Comparison of ENCODE assay signal across 10 mouse cellular contexts in the genomic region with DNA sequence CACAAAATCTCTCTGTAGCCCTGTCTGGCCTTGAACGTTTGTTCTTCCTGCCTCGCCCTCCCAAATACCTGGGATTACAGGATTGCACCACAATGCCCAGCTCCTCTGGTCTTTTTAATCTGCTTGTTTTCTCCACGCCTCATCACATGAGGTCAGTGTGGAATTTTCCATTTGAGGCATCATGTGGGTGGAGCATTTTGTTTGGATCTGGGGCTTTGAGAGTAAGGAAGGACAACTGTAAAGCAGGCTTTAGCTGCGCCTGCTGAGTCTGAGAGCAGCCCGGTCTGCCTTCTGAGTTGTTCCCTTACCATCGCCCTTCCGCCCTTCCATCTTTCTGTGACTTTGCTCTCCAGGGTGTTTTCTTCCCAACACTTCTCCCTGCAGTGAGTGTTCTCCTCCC. TPM values are rescaled to one million over a fixed set of nuclear protein-coding genes. Genes with fewer than 3 reads are reported as not detected.
DNase-seq lines count a peak whose midpoint lies in the region.
"Had no signal": no experiment of that assay in that cellular context is flagged by ENCODE, and none has a peak within 500 bp of the region (broad histone marks: within the 10 kb centered on the region; RNA-seq: fewer than 3 reads in every experiment).

No protein-coding gene starts in this region.

- peak; percentile 45 for DNase-seq in gastrocnemius, postnatal 25 days
- DNase-seq in gastrocnemius, postnatal 10 days = no peak
- DNase-seq in ES-CJ7 (ENCODE audit: low read depth, low spot score) = peak; percentile 53
- DNase-seq in adrenal gland, postnatal 36 days = peak; percentile 68 to 72
- DNase-seq in kidney, adult 8-10 months = peak; percentile 14 to 30
- DNase-seq in spleen, adult 12 weeks (ENCODE audit: low spot score) = no peak
- no peak for DNase-seq in right cerebral cortex, postnatal 14 days
- no peak for DNase-seq in embryo, embryonic 10 days (ENCODE audit: low spot score)
- DNase-seq: cerebellum, postnatal 14 days; right cerebral cortex, adult 18-20 months had no signal

RNA-seq across cellular contexts. Expression of a gene that starts 13.6 kb away (rescaled TPM):
- 10 to 100 TPM in 1 of 2 experiments, 1 to 10 TPM in 1; 9.2 to 12.2 TPM for total RNA-seq in gastrocnemius, postnatal 25 days (2021)
- total RNA-seq in gastrocnemius, postnatal 10 days (2021) = 10 to 100 TPM; 22.7 to 27.1 TPM
- 10 to 100 TPM; 37.2 to 76.3 TPM for total RNA-seq in adrenal gland, postnatal 36 days (2021)

Comparison
In these comparisons a context has a peak if more than half of its experiments do, and no peak if none do; other contexts are left out.
1. DNase-seq: peak in gastrocnemius, postnatal 25 days (single experiment), ES-CJ7 (single experiment), adrenal gland, postnatal 36 days (2 of 2) and kidney, adult 8-10 months (2 of 2); none in gastrocnemius, postnatal 10 days (single experiment), spleen, adult 12 weeks (single experiment), right cerebral cortex, postnatal 14 days (single experiment) and embryo, embryonic 10 days (single experiment).